Mouse (Mus musculus) brain, adult 2 months (tissue): ENCODE measurements at regions not wholly inside any gene's neighbourhood (a gene's known extent, or its start where the extent isn't known, plus 50 kb on each side); places are given as distances from the start of the nearest gene placed in this dataset.

Experiments used
- DNase-seq: peaks from one replicate; pipeline ENCODE4 v3.0.0; 2011; ENCODE audit warnings: low read depth, low spot score

DNA sequence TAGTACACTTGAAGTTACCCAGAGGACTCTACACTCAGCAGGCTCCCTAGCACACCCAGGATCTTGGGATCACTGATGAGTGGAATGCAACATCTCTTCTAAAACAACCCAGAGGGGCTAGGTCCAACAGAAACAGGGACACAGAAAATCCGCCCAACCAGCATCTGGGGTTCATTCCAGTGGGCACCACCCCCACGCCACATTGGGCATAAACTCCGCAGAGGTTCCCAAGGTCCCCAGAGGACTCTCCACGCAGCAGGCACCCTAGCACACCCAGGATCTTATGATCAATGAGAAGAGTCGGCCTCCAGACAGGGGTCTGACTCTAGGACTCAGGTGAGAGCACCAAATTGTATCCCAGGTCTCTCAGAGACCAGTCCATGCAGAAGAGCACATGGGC is 1236.9 kb upstream of the B3galt2 start:
- DNase-seq: no peak

DNA sequence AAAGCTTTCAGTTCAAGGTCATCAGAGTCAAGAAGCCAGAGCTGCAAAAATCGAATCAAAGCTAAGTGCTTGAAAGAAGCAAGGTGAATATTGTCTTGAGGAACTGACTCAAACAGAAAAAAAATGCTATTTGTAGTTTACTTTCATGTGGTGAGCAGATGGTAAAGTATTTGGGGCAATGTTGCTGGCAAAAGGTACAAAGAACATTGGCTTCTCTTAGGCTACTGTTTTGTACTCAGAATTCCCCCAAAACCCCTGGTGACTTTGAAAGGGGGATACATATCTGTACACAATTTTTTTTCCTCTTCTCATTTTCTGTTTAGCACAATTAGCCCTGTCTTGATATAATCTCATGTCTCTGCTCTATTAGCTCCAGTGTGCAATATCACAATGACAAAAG is 1217.8 kb upstream of the B3galt2 start:
- peak; percentile 51 for DNase-seq

DNA sequence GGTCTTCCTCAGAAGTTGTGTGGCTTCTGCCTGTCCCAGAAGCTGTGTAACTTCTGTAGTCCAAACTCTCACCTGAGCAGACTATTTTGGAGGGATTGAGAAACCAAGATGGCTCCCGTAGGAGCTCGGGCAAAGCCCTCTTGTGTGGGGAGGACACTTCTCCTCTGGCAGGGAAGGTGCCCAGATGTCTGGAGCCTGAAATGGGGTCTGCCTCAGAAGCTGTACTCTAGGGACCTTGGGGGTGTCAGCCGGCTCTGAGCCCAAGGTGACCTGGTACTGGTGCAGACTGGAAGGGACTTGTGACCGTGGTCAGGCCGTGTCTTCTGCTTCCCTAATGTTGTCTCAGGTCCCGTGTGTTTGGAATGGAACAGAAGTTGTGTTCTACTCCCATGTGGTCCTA is 1207.2 kb upstream of the B3galt2 start:
- no peak for DNase-seq

DNA sequence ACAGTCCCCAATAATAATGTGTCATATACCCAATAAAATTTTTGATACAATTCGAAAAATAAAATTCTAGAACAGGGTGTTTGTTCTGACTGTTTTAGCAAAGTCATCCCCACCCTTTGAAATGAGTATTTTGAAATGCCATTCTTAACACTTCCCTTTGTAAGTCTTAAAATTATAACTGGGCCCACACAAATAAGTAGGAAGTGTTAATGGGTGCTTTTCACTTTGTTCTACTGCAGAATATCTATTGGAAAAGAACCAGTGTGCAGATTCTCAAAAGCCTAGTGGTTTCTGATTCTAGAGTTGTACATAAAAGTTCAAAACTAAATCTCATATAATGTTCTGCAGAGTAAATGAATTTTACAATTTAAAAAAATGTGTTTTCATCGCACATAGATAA is 1198.9 kb upstream of the B3galt2 start:
- peak; percentile 62 for DNase-seq

DNA sequence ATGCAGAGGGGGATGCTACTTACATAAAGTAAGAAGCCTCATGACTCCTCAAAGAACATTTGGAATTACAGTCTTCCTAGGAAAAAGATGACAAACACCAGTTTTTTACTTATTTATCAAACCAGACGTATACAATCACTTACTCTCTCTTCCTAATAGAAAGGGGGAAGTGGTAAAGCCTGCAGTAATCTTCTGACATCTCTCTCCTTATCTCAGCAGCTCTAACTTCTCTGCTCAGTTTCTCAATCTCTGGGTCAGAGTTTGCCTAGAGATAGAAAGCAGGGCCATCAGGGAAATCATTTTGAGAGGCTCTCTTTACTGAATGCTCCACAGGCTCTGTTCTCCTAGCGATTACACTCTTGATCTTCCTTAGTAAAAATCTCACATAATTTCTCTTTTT is 1172.2 kb upstream of the B3galt2 start:
- no peak for DNase-seq

DNA sequence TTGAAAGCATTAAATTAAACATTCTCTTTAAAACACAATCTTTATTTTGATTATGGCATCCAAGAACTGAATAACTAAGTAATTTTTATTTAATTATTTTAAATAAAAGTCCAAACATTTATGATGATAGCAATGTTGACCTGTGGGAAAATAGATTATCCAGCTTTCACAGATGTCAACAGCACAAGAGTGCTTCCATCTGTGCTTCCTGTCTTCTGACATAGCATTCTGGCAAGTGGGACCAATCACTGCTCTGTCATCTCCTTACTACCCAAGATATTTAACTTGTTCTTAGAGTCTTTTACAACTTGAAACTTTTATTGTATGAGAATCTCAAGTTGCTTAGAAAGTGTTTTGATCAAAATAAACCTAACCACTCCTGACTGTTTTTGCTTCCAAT is 1170.3 kb upstream of the B3galt2 start:
- no peak for DNase-seq
